8 mouse cellular contexts compared by ENCODE assay signal in genomic region chr16:64852441-64852871, GRCm38 (mm10). TPM values are rescaled to one million over a fixed set of nuclear protein-coding genes. Genes with fewer than 3 reads are reported as not detected.
DNase-seq lines count a peak whose midpoint lies in the region; ATAC-seq lines count a peak whose summit lies in the region.

No protein-coding gene starts in this region.

- peak; percentile 40; the same call in 1 of the 2 replicates for ATAC-seq in erythroid progenitor cell, adult 5-6 weeks (replicated peaks; ENCODE audit: low FRiP score, poor library complexity, severe bottlenecking)
- ATAC-seq in heart, embryonic 16.5 days (replicated peaks; ENCODE audit: extremely low read depth, insufficient read depth, low FRiP score) = peak; percentile 26
- peak; percentile 33 for ATAC-seq in liver, embryonic 16.5 days (ENCODE audit: low read depth)
- peak; percentile 19 for ATAC-seq in neural tube, embryonic 12.5 days (ENCODE audit: low FRiP score, low read depth)
- peak; percentile 19; the same call in 1 of the 2 replicates for ATAC-seq in stomach, embryonic 16.5 days (ENCODE audit: insufficient read depth, low FRiP score)

- peak overlapping the region; percentile 85 for H3K4me3 ChIP-seq in heart, embryonic 16.5 days (ENCODE audit: low read length)
- peak overlapping the region; percentile 98 for H3K4me3 ChIP-seq in liver, embryonic 16.5 days (ENCODE audit: low read depth, low read length)
- H3K4me3 ChIP-seq in neural tube, embryonic 12.5 days = peak overlapping the region; percentile 96
- H3K4me3 ChIP-seq in stomach, embryonic 16.5 days (replicated peaks; ENCODE audit: low read length) = peak overlapping the region; percentile 91

- peak overlapping the region; percentile 99 for H3K27ac ChIP-seq in heart, embryonic 16.5 days (ENCODE audit: low read length)
- peak overlapping the region; percentile 99 for H3K27ac ChIP-seq in liver, embryonic 16.5 days (ENCODE audit: low read length)
- peak overlapping the region; percentile 93 for H3K27ac ChIP-seq in neural tube, embryonic 12.5 days
- H3K27ac ChIP-seq in stomach, embryonic 16.5 days (ENCODE audit: low read length) = peak overlapping the region; percentile 98

- WGBS in heart, embryonic 16.5 days = under 1% methylated on average over 51 of the region's 53 CpGs
- WGBS in liver, embryonic 16.5 days (ENCODE audit: insufficient replicate concordance) = under 1% methylated on average over 49 of the region's 53 CpGs
- under 1% methylated on average over 42 of the region's 53 CpGs for WGBS in neural tube, embryonic 12.5 days
- WGBS in stomach, embryonic 16.5 days = under 1% methylated on average over 44 of the region's 53 CpGs

- peak; percentile 27 for DNase-seq in 3T3-L1 (ENCODE audit: low read depth, low spot score)
- DNase-seq in adrenal gland, postnatal 36 days = peak; percentile 63 to 83
- peak; percentile 62 to 84 for DNase-seq in kidney, postnatal 25 days

- peak overlapping the region; percentile 95 for H3K9ac ChIP-seq in heart, embryonic 16.5 days (ENCODE audit: low read length)
- peak overlapping the region; percentile 96 for H3K9ac ChIP-seq in liver, embryonic 16.5 days (ENCODE audit: low read depth, low read length)
- H3K9ac ChIP-seq in neural tube, embryonic 12.5 days = peak overlapping the region; percentile 91
- peak overlapping the region; percentile 95 for H3K9ac ChIP-seq in stomach, embryonic 16.5 days (ENCODE audit: low read length)

- H3K4me1 ChIP-seq in heart, embryonic 16.5 days (ENCODE audit: control insufficient read depth, insufficient read depth, low read length) = peaks cover 13% of the 10 kb centered on the region
- peaks cover 14% of the 10 kb centered on the region for H3K4me1 ChIP-seq in liver, embryonic 16.5 days (ENCODE audit: control insufficient read depth, low read depth, low read length)
- peaks cover 23% of the 10 kb centered on the region for H3K4me1 ChIP-seq in neural tube, embryonic 12.5 days
- H3K4me1 ChIP-seq in stomach, embryonic 16.5 days (ENCODE audit: control insufficient read depth, insufficient read depth, low read length) = peaks cover 3% of the 10 kb centered on the region; the same call in 1 of the 2 replicates

- H3K4me2 ChIP-seq in heart, embryonic 16.5 days (ENCODE audit: low read depth, low read length) = peak overlapping the region; percentile 84
- H3K4me2 ChIP-seq in liver, embryonic 16.5 days (ENCODE audit: low read depth, low read length) = peak overlapping the region; percentile 84
- peak overlapping the region; percentile 65 for H3K4me2 ChIP-seq in neural tube, embryonic 12.5 days (replicated peaks)
- peak overlapping the region; percentile 79 for H3K4me2 ChIP-seq in stomach, embryonic 16.5 days (ENCODE audit: low read depth, low read length)

- H3K9me3 ChIP-seq in heart, embryonic 16.5 days (replicated peaks; ENCODE audit: control insufficient read depth, low read length) = no peaks in the 10 kb centered on the region
- no peaks in the 10 kb centered on the region for H3K9me3 ChIP-seq in liver, embryonic 16.5 days (replicated peaks; ENCODE audit: control insufficient read depth, low read length)
- no peaks in the 10 kb centered on the region for H3K9me3 ChIP-seq in neural tube, embryonic 12.5 days
- no peaks in the 10 kb centered on the region for H3K9me3 ChIP-seq in stomach, embryonic 16.5 days (replicated peaks; ENCODE audit: control insufficient read depth, low read length)

- no peaks in the 10 kb centered on the region for H3K27me3 ChIP-seq in heart, embryonic 16.5 days (ENCODE audit: control insufficient read depth, insufficient read depth, low read length)
- H3K27me3 ChIP-seq in liver, embryonic 16.5 days (ENCODE audit: control insufficient read depth, insufficient read depth, low read depth, low read length) = no peaks in the 10 kb centered on the region
- H3K27me3 ChIP-seq in neural tube, embryonic 12.5 days (replicated peaks) = no peaks in the 10 kb centered on the region
- H3K27me3 ChIP-seq in stomach, embryonic 16.5 days (ENCODE audit: control insufficient read depth, insufficient read depth, low read length) = no peaks in the 10 kb centered on the region

- peaks cover 14% of the 10 kb centered on the region for H3K36me3 ChIP-seq in heart, embryonic 16.5 days (ENCODE audit: control insufficient read depth, insufficient read depth)
- H3K36me3 ChIP-seq in liver, embryonic 16.5 days (ENCODE audit: control insufficient read depth, insufficient read depth) = peaks cover 13% of the 10 kb centered on the region
- peaks cover 17% of the 10 kb centered on the region for H3K36me3 ChIP-seq in neural tube, embryonic 12.5 days
- H3K36me3 ChIP-seq in stomach, embryonic 16.5 days (ENCODE audit: control insufficient read depth, insufficient read depth, low read length) = peaks cover 17% of the 10 kb centered on the region

RNA-seq across cellular contexts. Expression of gene Cggbp1, which starts 0.7 kb away (rescaled TPM):
- total RNA-seq in adrenal gland, postnatal 36 days (2021) = 100 to 1,000 TPM; 131 to 157 TPM
- 51.5 and 76.7 TPM in 2 replicates for total RNA-seq in erythroid progenitor cell, adult 5-6 weeks (2015; ENCODE audit: low replicate concordance)
- 54.6 and 57.1 TPM in 2 replicates for total RNA-seq in erythroid progenitor cell, adult 5-6 weeks (2017; ENCODE audit: low replicate concordance)
- 46.9 and 52.2 TPM in 2 replicates for polyA plus RNA-seq in heart, embryonic 16.5 days (2015; fragmentation: Nextera tagmentation; extraction: Ambion mirVana)
- polyA plus RNA-seq in liver, embryonic 16.5 days (2015; fragmentation: Nextera tagmentation; extraction: Ambion mirVana) = 22.7 and 25.9 TPM in 2 replicates
- 96.8 and 104 TPM in 2 replicates for polyA plus RNA-seq in neural tube, embryonic 12.5 days (2016; fragmentation: Nextera tagmentation; extraction: Ambion mirVana)
- 74.5 and 74.6 TPM in 2 replicates for polyA plus RNA-seq in stomach, embryonic 16.5 days (2015; fragmentation: Nextera tagmentation; extraction: Ambion mirVana)

RNA-seq across cellular contexts. Expression of gene Zfp654, which starts 1.0 kb away (rescaled TPM):
- 10 to 100 TPM; 18.7 to 23.3 TPM for total RNA-seq in adrenal gland, postnatal 36 days (2021)
- 15.1 and 17.3 TPM in 2 replicates for total RNA-seq in erythroid progenitor cell, adult 5-6 weeks (2015; ENCODE audit: low replicate concordance)
- 13.2 and 13.6 TPM in 2 replicates for total RNA-seq in erythroid progenitor cell, adult 5-6 weeks (2017; ENCODE audit: low replicate concordance)
- polyA plus RNA-seq in heart, embryonic 16.5 days (2015; fragmentation: Nextera tagmentation; extraction: Ambion mirVana) = 4.8 and 5.5 TPM in 2 replicates
- 2.6 and 3.0 TPM in 2 replicates for polyA plus RNA-seq in liver, embryonic 16.5 days (2015; fragmentation: Nextera tagmentation; extraction: Ambion mirVana)
- polyA plus RNA-seq in neural tube, embryonic 12.5 days (2016; fragmentation: Nextera tagmentation; extraction: Ambion mirVana) = 9.5 and 9.7 TPM in 2 replicates
- 5.3 and 6.4 TPM in 2 replicates for polyA plus RNA-seq in stomach, embryonic 16.5 days (2015; fragmentation: Nextera tagmentation; extraction: Ambion mirVana)

Comparison
In these comparisons a context has a peak if more than half of its experiments do, and no peak if none do; other contexts are left out.
1. Peak in every context shown above with its lines: DNase-seq, ATAC-seq, H3K4me3 ChIP-seq and H3K27ac ChIP-seq.